Mouse (Mus musculus) forebrain, embryonic 13.5 days (tissue): ENCODE results near the gene 4921530L21Rik. TPM values are rescaled to one million over a fixed set of nuclear protein-coding genes. Genes with fewer than 3 reads are reported as not detected.

Experiments used
- ATAC-seq: fragments of 200-750 bp; cut with Nextera tagmentation; 2 replicates; pipeline ENCODE4 v1.8.0; 2017
- H3K27ac ChIP-seq: fragments of 300-500 bp; sonication (generic); 2 replicates; pipeline ENCODE4 v1.5.1; 2015; ENCODE audit warnings: inconsistent platforms, mild to moderate bottlenecking, moderate library complexity
- H3K27me3 ChIP-seq: fragments of 300-500 bp; sonication (generic); 2 replicates; pipeline ENCODE4 v1.6.1; 2015; ENCODE audit warnings: mild to moderate bottlenecking, inconsistent platforms
- H3K36me3 ChIP-seq: fragments of 300-500 bp; sonication (generic); 2 replicates; pipeline ENCODE4 v1.6.1; 2015; ENCODE audit warnings: mild to moderate bottlenecking, inconsistent platforms; ENCODE audit not compliant: poor library complexity, severe bottlenecking
- H3K4me1 ChIP-seq: fragments of 300-500 bp; sonication (generic); 2 replicates; pipeline ENCODE4 v1.6.1; 2015; ENCODE audit warnings: inconsistent platforms
- H3K4me2 ChIP-seq: fragments of 300-500 bp; sonication (generic); 2 replicates; pipeline ENCODE4 v1.6.1; 2015; ENCODE audit warnings: inconsistent platforms, mild to moderate bottlenecking, moderate library complexity
- H3K4me3 ChIP-seq: fragments of 300-500 bp; sonication (generic); 2 replicates; pipeline ENCODE4 v1.5.1; 2015; ENCODE audit warnings: mild to moderate bottlenecking, inconsistent platforms
- H3K9ac ChIP-seq: fragments of 300-500 bp; sonication (generic); 2 replicates; pipeline ENCODE4 v1.6.1; 2015; ENCODE audit warnings: mild to moderate bottlenecking, inconsistent platforms
- H3K9me3 ChIP-seq: fragments of 300-500 bp; sonication (generic); replicated peaks from 2 replicates; pipeline ENCODE4 v1.6.1; 2016; ENCODE audit warnings: inconsistent platforms
- WGBS: fragments of 180-500 bp; shearing (Covaris S2); methylation state at CpG from one replicate; pipeline ENCODE4 v1.1.7; 2015; 5-methylcytosine and 5-hydroxymethylcytosine counted together
- polyA plus RNA-seq: library from polyadenylated mRNA; unstranded; fragments of >200 nt; fragmentation: Nextera tagmentation; extraction: Ambion mirVana; gene quantifications from 2 replicates; pipeline ENCODE4 v1.2.1, GENCODE M21; 2015

4921530L21Rik gene
- polyA plus RNA-seq, result not detected in 2 replicates

DNA sequence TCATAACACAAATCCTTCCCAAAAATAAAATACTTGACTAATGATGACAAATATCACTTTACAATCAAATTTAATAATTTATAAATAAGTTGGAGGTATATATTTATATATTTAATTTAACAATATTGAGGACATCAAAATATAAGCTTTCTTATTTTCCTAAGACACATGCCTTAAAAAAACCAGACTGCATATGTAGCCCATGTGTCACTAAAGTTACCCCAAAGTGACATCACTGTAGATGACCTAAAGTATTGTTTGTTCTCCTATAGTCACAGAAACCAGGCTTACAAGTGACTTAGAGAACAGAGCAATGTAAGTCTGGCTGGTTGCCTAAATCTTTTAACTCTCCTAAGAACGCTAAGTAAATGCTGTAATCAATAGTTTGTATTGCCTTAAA is at the start of gene 4921530L21Rik:
Gene 4921530L21Rik (plus strand): TSS at position 301 of the 400 bp plus-strand sequence.
- no peaks in the 10 kb centered on the region for H3K27me3 ChIP-seq
- H3K4me2 ChIP-seq, result no peak within 1 kb of the TSS
- peaks cover 13% of the 10 kb centered on the region for H3K4me1 ChIP-seq
- no peak within 1 kb of the TSS for H3K4me3 ChIP-seq
- H3K36me3 ChIP-seq, result no peaks in the 10 kb centered on the region
- H3K9me3 ChIP-seq, result no peaks in the 10 kb centered on the region
- H3K9ac ChIP-seq, result no peak within 1 kb of the TSS
- 90% methylated on average over 1 of the region's 1 CpGs for WGBS
- no peak for ATAC-seq
- H3K27ac ChIP-seq, result no peak within 1 kb of the TSS

DNA sequence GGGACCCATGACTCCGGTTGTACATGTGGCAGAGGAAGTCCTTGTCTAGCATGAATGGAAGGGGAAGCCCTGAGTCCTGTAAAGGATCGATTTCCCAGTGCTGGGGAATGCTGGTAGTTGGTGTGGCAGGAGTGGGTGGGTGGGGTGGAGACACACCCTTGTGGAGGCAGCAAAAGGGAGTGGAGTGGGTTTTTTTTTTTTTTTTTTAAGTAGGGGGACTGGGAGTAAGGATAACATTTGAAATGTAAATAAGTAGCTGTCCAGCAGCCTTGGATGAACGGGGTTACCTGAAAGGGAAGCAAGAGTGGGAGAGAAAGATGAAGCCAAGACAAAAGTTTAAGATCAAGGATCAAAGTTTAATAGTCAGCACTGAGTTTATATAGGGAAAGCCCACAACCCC is 47.2 kb upstream of the 4921530L21Rik start:
- Histone ChIP-seq H3K4me3 (no peak overlapping the region), H3K4me2 (no peak overlapping the region), H3K4me1 (no peaks in the 10 kb centered on the region), H3K9ac (no peak overlapping the region), H3K9me3 (no peaks in the 10 kb centered on the region), H3K27ac (no peak overlapping the region), H3K36me3 (no peaks in the 10 kb centered on the region), H3K27me3 (no peaks in the 10 kb centered on the region)
- no peak for ATAC-seq
- WGBS, result 58% methylated on average over 3 of the region's 3 CpGs

DNA sequence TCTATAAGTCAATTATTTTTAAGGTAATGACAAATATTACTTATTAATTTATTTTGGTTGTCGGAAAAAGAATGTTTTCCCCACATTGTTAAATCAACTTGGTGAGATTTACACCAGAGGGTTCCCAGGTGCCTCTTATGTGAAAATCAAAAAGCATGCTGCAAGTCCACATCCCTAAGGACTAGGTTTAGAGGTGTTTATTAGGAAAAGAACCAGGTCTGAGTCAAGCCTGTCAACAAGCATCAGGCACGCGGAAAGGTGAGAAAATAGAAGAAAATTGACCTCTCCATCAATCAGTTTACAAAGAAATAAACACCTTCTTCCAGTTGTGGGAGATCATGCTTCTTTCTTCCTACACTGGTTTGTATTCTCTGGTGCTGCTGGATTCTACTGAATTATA is 18.1 kb upstream of the 4921530L21Rik start:
- no peak overlapping the region for H3K4me2 ChIP-seq
- WGBS, result 83% methylated on average over 3 of the region's 3 CpGs
- H3K9me3 ChIP-seq, result no peaks in the 10 kb centered on the region
- no peak overlapping the region for H3K27ac ChIP-seq
- no peaks in the 10 kb centered on the region for H3K27me3 ChIP-seq
- H3K4me1 ChIP-seq, result peaks cover 7% of the 10 kb centered on the region
- H3K9ac ChIP-seq, result no peak overlapping the region
- no peak overlapping the region for H3K4me3 ChIP-seq
- no peaks in the 10 kb centered on the region for H3K36me3 ChIP-seq
- ATAC-seq, result no peak

DNA sequence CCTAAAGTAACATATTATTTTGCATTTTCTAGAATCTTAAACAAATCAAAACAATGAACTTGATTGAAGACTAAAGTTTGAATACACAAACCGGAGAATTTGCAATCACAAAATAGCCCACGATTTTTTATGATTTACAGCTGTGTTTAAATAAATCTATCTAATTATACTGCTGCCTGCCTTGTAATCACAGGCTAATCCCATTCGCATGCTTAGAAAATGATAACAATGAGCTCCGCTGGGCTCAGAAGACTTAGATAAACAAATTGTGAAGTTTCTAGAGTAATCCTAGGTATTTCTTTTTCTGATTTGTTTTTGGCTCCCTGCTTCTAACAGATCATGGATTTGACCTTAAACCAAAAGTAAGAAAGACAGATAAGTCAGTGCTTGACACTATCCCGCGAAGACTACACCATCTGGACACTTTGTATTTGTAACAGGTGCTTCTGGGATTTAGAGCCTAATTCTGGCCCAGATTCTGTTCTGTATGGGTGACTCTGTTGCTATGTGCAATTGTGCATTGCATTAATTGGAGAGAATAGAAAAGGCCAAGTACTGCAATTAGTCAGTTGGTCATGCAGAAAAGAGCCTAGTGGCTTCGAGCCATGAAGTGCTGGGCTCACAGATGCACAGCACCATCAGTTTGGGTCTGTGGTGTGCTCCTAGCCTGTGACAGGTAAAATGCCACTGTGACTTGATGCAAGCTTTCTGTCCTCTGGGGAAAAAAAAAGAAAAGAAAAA is 15.2 kb upstream of the 4921530L21Rik start:
- no peak overlapping the region for H3K4me3 ChIP-seq
- 26% methylated on average over 7 of the region's 7 CpGs for WGBS

DNA sequence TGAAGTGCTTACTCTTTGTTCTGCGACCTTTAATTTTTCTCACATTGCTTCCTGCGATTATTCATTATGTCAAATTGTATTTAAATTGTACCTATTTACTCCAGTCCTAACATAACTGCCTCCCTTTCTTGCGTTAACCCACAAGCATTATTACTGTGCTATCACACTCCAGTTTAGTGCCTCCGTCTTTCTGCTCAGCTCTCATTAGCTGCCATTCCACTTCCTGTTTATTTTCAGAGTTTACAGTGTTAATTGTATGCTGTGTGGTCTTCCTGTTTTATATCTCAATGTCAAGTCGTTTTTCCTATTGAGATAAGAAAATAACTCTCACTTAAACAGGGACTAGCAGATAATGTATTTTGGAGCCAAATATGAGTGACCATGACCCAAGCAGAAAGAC is 9.0 kb upstream of the 4921530L21Rik start:
- peaks cover 7% of the 10 kb centered on the region for H3K4me1 ChIP-seq
- no peaks in the 10 kb centered on the region for H3K27me3 ChIP-seq
- H3K36me3 ChIP-seq, result no peaks in the 10 kb centered on the region
- no peak for ATAC-seq
- no peak overlapping the region for H3K4me3 ChIP-seq
- H3K4me2 ChIP-seq, result no peak overlapping the region
- WGBS, result 68% methylated on average over 5 of the region's 5 CpGs
- H3K9me3 ChIP-seq, result no peaks in the 10 kb centered on the region
- no peak overlapping the region for H3K27ac ChIP-seq
- no peak overlapping the region for H3K9ac ChIP-seq

More for the DNA sequence above, 15.2 kb upstream of the 4921530L21Rik start:
- H3K4me2 ChIP-seq, result no peak overlapping the region
- no peaks in the 10 kb centered on the region for H3K36me3 ChIP-seq
- H3K27me3 ChIP-seq, result no peaks in the 10 kb centered on the region
- H3K27ac ChIP-seq, result no peak overlapping the region
- ATAC-seq, result peak; percentile 95
- no peak overlapping the region for H3K9ac ChIP-seq
- no peaks in the 10 kb centered on the region for H3K9me3 ChIP-seq
- peaks cover 7% of the 10 kb centered on the region for H3K4me1 ChIP-seq

DNA sequence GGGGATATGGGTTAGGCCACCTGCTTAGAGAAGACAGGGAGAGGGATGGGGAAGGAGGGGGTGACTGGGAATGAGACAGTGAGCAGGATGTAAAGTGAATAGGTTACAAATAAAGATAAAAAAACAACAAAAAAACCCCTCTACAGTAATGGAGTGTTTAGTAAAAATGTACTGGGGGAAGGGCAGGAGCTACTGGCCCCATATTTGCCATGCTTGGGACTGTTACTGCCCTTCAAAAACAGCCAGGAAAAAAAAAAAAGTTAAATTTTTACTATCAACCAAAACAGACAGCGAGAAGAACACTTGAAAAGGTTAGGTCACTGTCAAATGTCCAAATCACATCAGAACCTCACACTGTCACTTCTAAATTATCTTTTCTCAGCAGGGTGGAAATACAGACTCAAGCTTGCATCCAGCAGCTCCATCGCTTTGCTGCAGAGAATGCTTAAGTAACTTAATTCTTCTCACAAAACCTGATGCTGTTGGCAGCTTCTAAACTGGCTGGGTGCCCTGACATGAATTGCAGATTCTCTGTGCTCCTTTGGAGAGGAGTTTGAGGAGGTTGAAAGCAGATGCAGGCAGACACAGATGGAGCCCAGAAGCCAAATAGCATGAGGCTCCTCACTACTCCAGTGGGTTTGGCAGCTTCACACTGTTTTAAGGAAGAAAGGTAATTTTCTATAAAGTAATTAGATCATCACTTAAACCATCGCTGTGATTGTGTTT is 4.1 kb upstream of the 4921530L21Rik start:
- H3K4me2 ChIP-seq, result no peak overlapping the region
- peak overlapping the region; percentile 54; the same call in 1 of the 2 replicates for H3K27ac ChIP-seq
- no peaks in the 10 kb centered on the region for H3K27me3 ChIP-seq
- H3K4me1 ChIP-seq, result peaks cover 13% of the 10 kb centered on the region
- WGBS, result 44% methylated on average over 3 of the region's 3 CpGs
- H3K36me3 ChIP-seq, result no peaks in the 10 kb centered on the region
- no peak overlapping the region for H3K9ac ChIP-seq
- peak; percentile 93 for ATAC-seq
- no peaks in the 10 kb centered on the region for H3K9me3 ChIP-seq
- no peak overlapping the region for H3K4me3 ChIP-seq

DNA sequence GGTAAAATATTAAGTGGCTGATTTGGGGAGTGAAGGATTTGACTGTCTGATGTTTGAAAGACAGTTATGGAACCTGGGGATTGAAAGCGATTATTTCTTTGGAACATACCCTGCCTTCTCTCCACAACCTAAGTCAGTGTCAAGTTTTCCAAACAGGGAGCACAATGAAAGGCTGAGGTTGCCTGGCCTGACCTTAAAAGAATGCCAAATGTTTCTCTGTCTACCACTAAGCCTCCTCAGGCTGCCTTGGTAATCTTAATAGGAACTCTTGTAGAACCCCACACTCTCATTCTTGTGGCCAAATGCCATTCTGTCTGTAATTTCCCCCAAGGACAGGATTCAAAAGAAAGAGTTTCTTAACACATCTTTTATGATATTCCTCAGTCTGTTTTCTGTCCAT is 3.5 kb upstream of the 4921530L21Rik start:
- no peaks in the 10 kb centered on the region for H3K9me3 ChIP-seq
- 83% methylated on average over 1 of the region's 1 CpGs for WGBS
- no peaks in the 10 kb centered on the region for H3K36me3 ChIP-seq
- H3K4me1 ChIP-seq, result peaks cover 13% of the 10 kb centered on the region
- no peak overlapping the region for H3K9ac ChIP-seq
- 0 out of 2 replicates have a peak, but pooled peaks have one; percentile 20 for ATAC-seq
- peak overlapping the region; percentile 54; the same call in 1 of the 2 replicates for H3K27ac ChIP-seq
- H3K4me2 ChIP-seq, result no peak overlapping the region
- H3K4me3 ChIP-seq, result no peak overlapping the region
- no peaks in the 10 kb centered on the region for H3K27me3 ChIP-seq

DNA sequence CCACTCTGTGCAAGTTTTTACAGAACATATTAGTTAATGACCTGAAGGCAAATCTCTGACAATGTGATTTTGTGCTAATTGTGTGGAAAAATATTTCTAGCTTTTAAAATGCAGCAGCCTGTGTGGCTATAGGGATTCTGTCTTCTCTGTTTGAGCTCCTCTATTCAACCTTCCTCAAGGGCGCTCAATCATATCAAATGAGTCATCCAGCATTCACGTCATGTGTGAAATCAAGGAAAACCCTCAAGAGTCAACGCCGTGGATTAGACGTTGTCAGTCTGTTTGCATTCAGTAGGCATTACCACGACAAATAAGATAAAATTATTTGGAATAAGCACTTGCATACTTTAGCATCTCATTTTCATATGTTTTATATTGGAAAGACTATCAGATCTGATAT is 18.4 kb downstream of the 4921530L21Rik start:
- Histone ChIP-seq H3K9me3 (no peaks in the 10 kb centered on the region), H3K27me3 (no peaks in the 10 kb centered on the region), H3K9ac (no peak overlapping the region), H3K4me2 (no peak overlapping the region), H3K4me3 (no peak overlapping the region), H3K4me1 (no peaks in the 10 kb centered on the region), H3K36me3 (no peaks in the 10 kb centered on the region), H3K27ac (no peak overlapping the region)
- ATAC-seq, result peak; percentile 70; the same call in 1 of the 2 replicates
- WGBS, result 19% methylated on average over 6 of the region's 6 CpGs

DNA sequence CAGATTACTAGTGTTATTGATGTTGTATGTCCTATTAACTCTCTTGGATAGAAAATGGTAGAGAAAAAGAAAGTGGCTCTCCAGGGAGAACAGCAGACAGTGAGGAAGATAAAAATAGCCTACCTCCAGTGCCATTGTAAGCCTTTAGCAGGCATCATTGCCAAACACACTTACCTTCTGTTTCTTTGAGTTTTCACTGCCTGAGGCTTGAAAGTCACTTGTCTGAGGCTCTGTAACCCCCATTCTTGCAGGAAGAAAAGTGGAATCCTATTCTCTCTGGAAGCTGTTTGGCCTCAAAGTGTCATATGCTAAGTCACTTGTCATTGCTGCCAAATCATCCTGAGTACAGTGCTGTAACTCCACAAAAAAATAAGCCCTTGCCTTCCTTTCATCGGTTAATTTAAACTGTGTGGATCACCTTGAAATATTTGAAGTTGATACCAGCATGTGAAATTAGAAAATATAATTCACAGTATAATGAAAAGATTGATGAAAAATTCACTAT is 23.6 kb downstream of the 4921530L21Rik start:
- Histone ChIP-seq H3K36me3 (no peaks in the 10 kb centered on the region), H3K9ac (no peak overlapping the region), H3K27ac (no peak overlapping the region), H3K4me2 (no peak overlapping the region), H3K27me3 (no peaks in the 10 kb centered on the region), H3K4me1 (no peaks in the 10 kb centered on the region), H3K9me3 (no peaks in the 10 kb centered on the region), H3K4me3 (no peak overlapping the region)
- no peak for ATAC-seq
- WGBS, result 96% methylated on average over 1 of the region's 1 CpGs

DNA sequence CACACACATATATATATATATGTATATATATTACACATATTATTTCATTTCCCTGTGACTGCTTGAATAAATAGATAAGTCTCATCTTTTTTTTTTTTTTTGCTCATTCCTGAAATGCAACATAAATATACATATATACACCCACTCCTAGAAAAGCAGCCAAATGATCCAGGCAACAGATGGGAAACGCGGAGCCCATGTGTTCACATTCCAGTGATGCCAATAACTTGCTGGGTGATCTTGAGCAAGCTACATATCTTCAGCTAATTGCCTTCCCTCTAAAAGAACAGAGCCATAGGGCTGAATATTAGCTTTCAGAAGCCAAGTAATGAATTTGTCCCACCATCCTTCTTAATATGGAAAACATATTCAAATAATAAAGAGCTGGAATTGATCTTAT is 32.2 kb downstream of the 4921530L21Rik start:
- H3K27ac ChIP-seq, result no peak overlapping the region
- H3K4me3 ChIP-seq, result no peak overlapping the region
- ATAC-seq, result peak; percentile 92
- no peak overlapping the region for H3K4me2 ChIP-seq
- H3K36me3 ChIP-seq, result no peaks in the 10 kb centered on the region
- WGBS, result 74% methylated on average over 2 of the region's 2 CpGs
- no peaks in the 10 kb centered on the region for H3K9me3 ChIP-seq
- H3K27me3 ChIP-seq, result no peaks in the 10 kb centered on the region
- no peaks in the 10 kb centered on the region for H3K4me1 ChIP-seq
- no peak overlapping the region for H3K9ac ChIP-seq

DNA sequence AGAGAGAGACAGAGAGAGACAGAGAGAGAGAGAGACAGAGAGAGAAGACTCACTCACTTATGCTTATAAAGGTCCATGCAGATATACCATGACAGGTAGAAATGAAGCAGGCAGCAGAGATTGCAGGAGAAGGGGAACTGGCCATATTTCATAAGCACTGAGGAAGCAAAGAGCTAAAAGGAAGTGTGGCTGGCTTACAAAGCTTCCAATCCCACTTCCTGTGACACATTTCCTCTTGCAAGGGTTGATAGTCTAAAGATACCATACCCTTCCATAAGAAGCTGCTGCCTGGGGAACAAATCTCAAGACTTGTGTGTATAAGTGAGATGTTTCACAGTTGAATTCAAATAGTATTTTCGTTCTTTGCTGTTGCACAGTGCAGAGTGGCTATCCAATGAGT is 45.7 kb downstream of the 4921530L21Rik start:
- no peaks in the 10 kb centered on the region for H3K27me3 ChIP-seq
- H3K36me3 ChIP-seq, result no peaks in the 10 kb centered on the region
- no peak overlapping the region for H3K4me2 ChIP-seq
- H3K27ac ChIP-seq, result no peak overlapping the region
- H3K4me1 ChIP-seq, result no peaks in the 10 kb centered on the region
- 78% methylated on average over 1 of the region's 1 CpGs for WGBS
- no peaks in the 10 kb centered on the region for H3K9me3 ChIP-seq
- no peak overlapping the region for H3K9ac ChIP-seq
- ATAC-seq, result no peak
- H3K4me3 ChIP-seq, result no peak overlapping the region
